Mouse (Mus musculus) myocyte (in vitro differentiated cells): Measurements from ENCODE around the gene Chd9. TPM values are rescaled to one million over a fixed set of nuclear protein-coding genes. Genes with fewer than 3 reads are reported as not detected.

ENCODE experiments used
- H3K27me3 ChIP-seq: one replicate; pipeline ENCODE4 v1.6.1; 2011; ENCODE audit not compliant: control insufficient read depth, insufficient read depth, insufficient read length
- H3K36me3 ChIP-seq: one replicate; pipeline ENCODE4 v1.6.1; 2011; ENCODE audit not compliant: control insufficient read depth, insufficient read depth
- H3K4me2 ChIP-seq: one replicate; pipeline ENCODE4 v1.6.1; 2011; ENCODE audit warnings: low read depth, control low read depth
- H3K4me3 ChIP-seq: one replicate; pipeline ENCODE4 v1.5.1; 2011; ENCODE audit warnings: mild to moderate bottlenecking, control low read depth, moderate library complexity
- H3K79me2 ChIP-seq: one replicate; pipeline ENCODE4 v1.6.1; 2011; ENCODE audit not compliant: control insufficient read depth, insufficient read depth
- H3ac ChIP-seq: one replicate; pipeline ENCODE4 v1.6.1; 2011; ENCODE audit not compliant: control insufficient read depth, insufficient read length
- CEBPB ChIP-seq: IDR thresholded peaks from 2 replicates; pipeline ENCODE4 v1.6.1; 2011; ENCODE audit warnings: mild to moderate bottlenecking, moderate library complexity; ENCODE audit not compliant: poor library complexity, insufficient read depth, severe bottlenecking
- E2F4 ChIP-seq: IDR thresholded peaks from one replicate; pipeline ENCODE4 v1.6.1; 2011; ENCODE audit warnings: mild to moderate bottlenecking, control low read depth, moderate library complexity; ENCODE audit not compliant: insufficient read depth
- MAX ChIP-seq: IDR thresholded peaks from one replicate; pipeline ENCODE4 v1.6.1; 2011; ENCODE audit warnings: low read depth, mild to moderate bottlenecking, control low read depth
- MYOD1 ChIP-seq, 3 experiments: IDR thresholded peaks; one replicate each; pipeline ENCODE4 v1.6.1; 2011; ENCODE audit warnings: control low read depth in 2 of 3, low read depth in 2 of 3, mild to moderate bottlenecking in 2 of 3, moderate library complexity in 1 of 3; ENCODE audit not compliant: insufficient read length in 2 of 3, control insufficient read depth in 1 of 3
- MYOG ChIP-seq, 3 experiments: IDR thresholded peaks; one replicate each; pipeline ENCODE4 v1.6.1; 2011; ENCODE audit warnings: control low read depth in 2 of 3, low read depth in 2 of 3, mild to moderate bottlenecking in 2 of 3; ENCODE audit not compliant: insufficient read length in 2 of 3, control insufficient read depth in 1 of 3, insufficient read depth in 1 of 3
- POLR2A ChIP-seq: IDR thresholded peaks from one replicate; pipeline ENCODE4 v1.6.1; 2011; ENCODE audit warnings: low read depth, mild to moderate bottlenecking, control low read depth, moderate library complexity; ENCODE audit not compliant: insufficient read length
- POLR2AphosphoS2 ChIP-seq: IDR thresholded peaks from one replicate; pipeline ENCODE4 v1.6.1; 2011; ENCODE audit warnings: low read depth, control low read depth; ENCODE audit not compliant: insufficient read length
- REST ChIP-seq: IDR thresholded peaks from one replicate; pipeline ENCODE4 v1.6.1; 2011; ENCODE audit warnings: mild to moderate bottlenecking, control low read depth, moderate library complexity; ENCODE audit not compliant: insufficient read depth, insufficient read length
- SRF ChIP-seq: IDR thresholded peaks from one replicate; pipeline ENCODE4 v1.6.1; 2011; ENCODE audit warnings: low read depth; ENCODE audit not compliant: control insufficient read depth, insufficient read length
- TCF12 ChIP-seq: IDR thresholded peaks from one replicate; pipeline ENCODE4 v1.6.1; 2011; ENCODE audit warnings: mild to moderate bottlenecking, control low read depth; ENCODE audit not compliant: poor library complexity, insufficient read depth, severe bottlenecking
- TCF3 ChIP-seq: IDR thresholded peaks from one replicate; pipeline ENCODE4 v1.6.1; 2011; ENCODE audit warnings: low read depth, control low read depth; ENCODE audit not compliant: insufficient read length
- USF1 ChIP-seq: IDR thresholded peaks from one replicate; pipeline ENCODE4 v1.6.1; 2011; ENCODE audit warnings: low read depth, mild to moderate bottlenecking, control low read depth, moderate library complexity
- polyA plus RNA-seq: library from polyadenylated mRNA; unstranded; fragments of >200 nt; fragmentation: generic; extraction: Trizol; gene quantifications from one replicate; pipeline ENCODE4 v1.2.1, GENCODE M21; 2012; ENCODE audit warnings: missing spikeins

Chd9 gene
- polyA plus RNA-seq, 1 experiment, result 29.6 TPM

GRCm38 (mm10) chr8:90867061-90867460, 38.9 kb downstream of the Chd9 start:
- no peak for TF ChIP-seq USF1
- TF ChIP-seq POLR2AphosphoS2, result no peak
- TF ChIP-seq TCF12, result no peak
- TF ChIP-seq MAX, result no peak
- TF ChIP-seq REST, result no peak
- no peak for TF ChIP-seq POLR2A
- TF ChIP-seq MYOG (IDR thresholded peaks at IDR 0.05; ENCODE audit: control insufficient read depth in 1 of 3, insufficient read depth in 1 of 3, insufficient read length in 2 of 3, low read depth in 2 of 3), result no peak
- no peak for TF ChIP-seq TCF3
- no peak for TF ChIP-seq E2F4
- no peak for TF ChIP-seq SRF
- no peak for TF ChIP-seq CEBPB
- no peak for TF ChIP-seq MYOD1 (IDR thresholded peaks at IDR 0.05; ENCODE audit: control insufficient read depth in 1 of 3, insufficient read length in 2 of 3, low read depth in 2 of 3)
- Histone ChIP-seq H3K36me3 (no peaks in the 10 kb centered on the region), H3K4me3 (no peak overlapping the region), H3K4me2 (no peak overlapping the region), H3ac (no peak overlapping the region), H3K79me2 (no peaks in the 10 kb centered on the region), H3K27me3 (no peaks in the 10 kb centered on the region)

- Histone ChIP-seq H3K36me3 (no peaks in the 10 kb centered on the region), H3K4me2 (no peak overlapping the region), H3K4me3 (no peak overlapping the region), H3K79me2 (no peaks in the 10 kb centered on the region), H3K27me3 (no peaks in the 10 kb centered on the region), H3ac (no peak overlapping the region)
- TF ChIP-seq TCF3 (no peak), MYOG (IDR thresholded peaks at IDR 0.05; ENCODE audit: control insufficient read depth in 1 of 3, insufficient read depth in 1 of 3, insufficient read length in 2 of 3, low read depth in 2 of 3) (no peak), MAX (no peak), POLR2A (no peak), TCF12 (no peak), USF1 (no peak), E2F4 (no peak)
These were observed 39.8 kb downstream of the Chd9 start for GRCm38 (mm10) chr8:90867911-90868310.

- Histone ChIP-seq H3K79me2 (no peaks in the 10 kb centered on the region), H3K4me3 (no peak overlapping the region), H3K4me2 (peak overlapping the region; percentile 51), H3K36me3 (no peaks in the 10 kb centered on the region), H3K27me3 (no peaks in the 10 kb centered on the region), H3ac (no peak overlapping the region)
- TF ChIP-seq POLR2A, result no peak
- no peak for TF ChIP-seq REST
- no peak for TF ChIP-seq CEBPB
- no peak for TF ChIP-seq POLR2AphosphoS2
- no peak for TF ChIP-seq MYOD1 (IDR thresholded peaks at IDR 0.05; ENCODE audit: control insufficient read depth in 1 of 3, insufficient read length in 2 of 3, low read depth in 2 of 3)
- no peak for TF ChIP-seq SRF
- no peak for TF ChIP-seq MAX
- no peak for TF ChIP-seq USF1
- TF ChIP-seq TCF3, result no peak
These were observed 40.2 kb downstream of the Chd9 start for GRCm38 (mm10) chr8:90868334-90868733.

GRCm38 (mm10) chr8:90869071-90869919, 41.1 kb downstream of the Chd9 start:
- Histone ChIP-seq H3K36me3 (no peaks in the 10 kb centered on the region), H3ac (no peak overlapping the region), H3K79me2 (no peaks in the 10 kb centered on the region), H3K4me2 (peak overlapping the region; percentile 51), H3K4me3 (no peak overlapping the region), H3K27me3 (no peaks in the 10 kb centered on the region)
- TF ChIP-seq MYOD1 (IDR thresholded peaks at IDR 0.05; ENCODE audit: control insufficient read depth in 1 of 3, insufficient read length in 2 of 3, low read depth in 2 of 3), result peak in 2 of 3 experiments; percentile 73 to 74
- peak; percentile 22 for TF ChIP-seq SRF
- TF ChIP-seq CEBPB, result 0 out of 2 replicates have a peak, but pooled peaks have one; percentile 19
- peak in 2 of 3 experiments; percentile 47 to 55 for TF ChIP-seq MYOG (IDR thresholded peaks at IDR 0.05; ENCODE audit: control insufficient read depth in 1 of 3, insufficient read depth in 1 of 3, insufficient read length in 2 of 3, low read depth in 2 of 3)
- TF ChIP-seq E2F4, result no peak
